Mouse (Mus musculus) ES-E14 (cell line): ENCODE measurements around the gene Galnt6.

ENCODE experiments used
- HCFC1 ChIP-seq: IDR thresholded peaks from 2 replicates; pipeline ENCODE4 v1.6.1; 2012; ENCODE audit warnings: low read length, inconsistent platforms, borderline replicate concordance; ENCODE audit not compliant: insufficient read depth
- MAFK ChIP-seq: IDR thresholded peaks from 2 replicates; pipeline ENCODE4 v1.6.1; 2014; ENCODE audit warnings: mild to moderate bottlenecking, low read depth, low read length, inconsistent platforms; ENCODE audit not compliant: insufficient read depth
- ZC3H11A ChIP-seq: IDR thresholded peaks from 2 replicates; pipeline ENCODE4 v1.6.1; 2012; ENCODE audit warnings: low read depth, mild to moderate bottlenecking, inconsistent platforms, low read length, borderline replicate concordance

DNA sequence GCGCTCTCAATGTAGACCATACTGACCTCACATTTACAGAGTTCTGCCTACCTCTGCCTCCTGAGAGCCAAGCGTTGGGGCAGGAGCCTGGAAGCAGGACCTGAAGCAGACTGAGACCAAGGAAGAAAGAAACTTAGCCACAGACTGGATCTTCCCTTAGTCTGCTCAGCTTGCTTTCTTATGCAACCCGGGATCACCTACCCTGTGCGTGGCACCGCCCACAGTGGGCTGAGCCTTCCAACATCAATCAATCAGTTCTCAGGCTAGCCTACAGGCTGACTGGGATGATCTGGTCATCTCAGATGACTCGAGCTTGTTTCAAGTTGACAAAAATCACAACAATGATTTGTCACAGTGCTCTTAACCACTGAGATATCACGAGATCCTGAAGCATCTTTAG, 24.9 kb upstream of the Galnt6 start:
- TF ChIP-seq MAFK = no peak
- no peak for TF ChIP-seq ZC3H11A
- TF ChIP-seq HCFC1 = no peak
